Mouse (Mus musculus) CD4-positive, CD25-positive, alpha-beta regulatory T cell, adult 9 weeks (primary cell): ENCODE results near the gene Gadd45a. TPM values are rescaled to one million over a fixed set of nuclear protein-coding genes. Genes with fewer than 3 reads are reported as not detected.

ENCODE experiments used
- polyA plus RNA-seq: library from polyadenylated mRNA; unstranded; fragments of 100-300 nt; shearing (Covaris generic); gene quantifications from one replicate; pipeline ENCODE4 v1.2.1, GENCODE M21; 2017

Gadd45a gene
- polyA plus RNA-seq: 8.1 TPM

GRCm38 (mm10) chr6:67036837-67037628 lies at the start of gene Gadd45a:
Gene Gadd45a (minus strand): TSS chr6:67037457.

Other genes starting within 250 kb of the Gadd45a start
- gene Vmn1r39, start 226.8 kb downstream of the Gadd45a start, polyA plus RNA-seq: not detected
- gene Gng12, start 141.1 kb downstream of the Gadd45a start, polyA plus RNA-seq: 23.2 TPM
- 427 TPM for gene Serbp1, start 200.7 kb upstream of the Gadd45a start, polyA plus RNA-seq